Mouse (Mus musculus) bone marrow macrophage, adult 2 months (primary cell): ENCODE results near the gene Slc35e3.

ENCODE experiments used
- CTCF ChIP-seq: IDR thresholded peaks from 2 replicates; pipeline ENCODE4 v1.5.1; 2012; ENCODE audit warnings: low read depth, mild to moderate bottlenecking, low read length, moderate library complexity
- POLR2A ChIP-seq: IDR thresholded peaks from 2 replicates; pipeline ENCODE4 v1.6.1; 2012; ENCODE audit warnings: mild to moderate bottlenecking, low read depth, low read length, borderline replicate concordance

- no peak for TF ChIP-seq CTCF
- TF ChIP-seq POLR2A = no peak
Observed at GRCm38 (mm10) chr10:117696021-117696826, 49.9 kb downstream of the Slc35e3 start.
